Mouse (Mus musculus) heart, embryonic 15.5 days (tissue): ENCODE measurements around the gene Shbg. TPM values are rescaled to one million over a fixed set of nuclear protein-coding genes. Genes with fewer than 3 reads are reported as not detected.

Source experiments
- ATAC-seq: fragments of 200-750 bp; cut with Nextera tagmentation; replicated peaks from 2 replicates; pipeline ENCODE4 v1.8.0; 2017; ENCODE audit warnings: low read depth, moderate TSS enrichment; ENCODE audit not compliant: insufficient number of reproducible peaks, insufficient read depth, low FRiP score
- H3K27ac ChIP-seq: fragments of 300-500 bp; sonication (generic); 2 replicates; pipeline ENCODE4 v1.5.1; 2015; ENCODE audit warnings: mild to moderate bottlenecking, inconsistent platforms
- H3K27me3 ChIP-seq: fragments of 300-500 bp; sonication (generic); 2 replicates; pipeline ENCODE4 v1.6.1; 2015; ENCODE audit warnings: inconsistent platforms
- H3K36me3 ChIP-seq: fragments of 300-500 bp; sonication (generic); 2 replicates; pipeline ENCODE4 v1.6.1; 2015; ENCODE audit warnings: mild to moderate bottlenecking, inconsistent platforms
- H3K4me1 ChIP-seq: fragments of 300-500 bp; sonication (generic); replicated peaks from 2 replicates; pipeline ENCODE4 v1.6.1; 2015; ENCODE audit warnings: inconsistent platforms
- H3K4me2 ChIP-seq: fragments of 300-500 bp; sonication (generic); 2 replicates; pipeline ENCODE4 v1.6.1; 2015; ENCODE audit warnings: inconsistent platforms, mild to moderate bottlenecking, moderate library complexity
- H3K4me3 ChIP-seq: fragments of 300-500 bp; sonication (generic); 2 replicates; pipeline ENCODE4 v1.5.1; 2015; ENCODE audit warnings: mild to moderate bottlenecking, inconsistent platforms
- H3K9ac ChIP-seq: fragments of 300-500 bp; sonication (generic); 2 replicates; pipeline ENCODE4 v1.6.1; 2015; ENCODE audit warnings: mild to moderate bottlenecking, inconsistent platforms
- H3K9me3 ChIP-seq: fragments of 300-500 bp; sonication (generic); replicated peaks from 2 replicates; pipeline ENCODE4 v1.6.1; 2016; ENCODE audit warnings: inconsistent platforms
- WGBS: fragments of 180-500 bp; shearing (Covaris S2); methylation state at CpG from one replicate; pipeline ENCODE4 v1.1.7; 2015; ENCODE audit warnings: mixed read lengths; 5-methylcytosine and 5-hydroxymethylcytosine counted together
- polyA plus RNA-seq: library from polyadenylated mRNA; unstranded; fragments of >200 nt; fragmentation: Nextera tagmentation; extraction: Ambion mirVana; gene quantifications from 2 replicates; pipeline ENCODE4 v1.2.1, GENCODE M21; 2015

Shbg gene
- polyA plus RNA-seq, 1 experiment from 2014 or later, result not detected

DNA sequence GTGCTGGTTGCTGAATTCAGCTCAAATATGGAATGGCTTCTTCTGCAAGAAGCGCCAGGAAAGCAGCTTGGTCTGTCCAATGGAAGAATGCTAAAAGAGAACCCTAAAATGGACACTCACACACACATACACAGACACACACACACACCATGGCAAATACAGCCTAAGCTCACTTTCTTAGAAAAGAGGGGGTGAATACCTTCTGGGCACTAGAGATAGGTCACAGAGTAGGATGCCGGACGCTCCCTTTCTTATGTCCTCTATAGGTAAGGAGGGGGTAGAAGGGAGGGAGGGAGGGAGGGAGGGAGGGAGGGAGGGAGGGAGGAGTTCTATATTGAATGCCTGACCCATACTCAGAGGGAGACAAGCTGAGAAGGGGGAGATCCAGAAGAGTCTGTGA is 9.2 kb downstream of the Shbg start:
- WGBS, result 84% methylated on average over 3 of the region's 3 CpGs
- Histone ChIP-seq H3K4me3 (no peak overlapping the region), H3K36me3 (no peaks in the 10 kb centered on the region), H3K27me3 (no peaks in the 10 kb centered on the region), H3K4me2 (no peak overlapping the region), H3K9ac (no peak overlapping the region), H3K27ac (no peak overlapping the region), H3K4me1 (peaks cover 26% of the 10 kb centered on the region), H3K9me3 (no peaks in the 10 kb centered on the region)
- ATAC-seq, result no peak

DNA sequence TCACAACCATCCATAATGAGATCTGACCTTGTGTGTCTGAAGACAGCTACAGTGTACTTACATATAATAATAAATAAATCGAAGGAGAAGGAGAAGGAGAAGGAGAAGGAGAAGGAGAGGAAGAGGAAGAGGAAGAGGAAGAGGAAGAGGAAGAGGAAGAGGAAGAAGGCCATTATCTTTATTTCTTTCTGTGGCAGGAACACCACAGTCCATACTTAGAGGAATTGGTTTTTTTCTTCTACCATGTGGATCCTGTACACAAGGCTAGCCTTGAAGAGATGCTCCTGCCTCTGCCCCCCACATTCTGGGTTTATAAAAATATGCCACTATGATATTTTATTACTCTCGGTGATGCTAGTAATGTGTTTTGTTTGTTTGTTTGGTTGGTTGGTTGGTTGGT is 10.9 kb downstream of the Shbg start:
- peaks cover 37% of the 10 kb centered on the region for H3K4me1 ChIP-seq
- no peak overlapping the region for H3K27ac ChIP-seq
- H3K9ac ChIP-seq, result no peak overlapping the region
- H3K36me3 ChIP-seq, result no peaks in the 10 kb centered on the region
- H3K4me2 ChIP-seq, result no peak overlapping the region
- H3K9me3 ChIP-seq, result no peaks in the 10 kb centered on the region
- no peak for ATAC-seq
- 78% methylated on average over 2 of the region's 2 CpGs for WGBS
- H3K27me3 ChIP-seq, result no peaks in the 10 kb centered on the region
- H3K4me3 ChIP-seq, result no peak overlapping the region

DNA sequence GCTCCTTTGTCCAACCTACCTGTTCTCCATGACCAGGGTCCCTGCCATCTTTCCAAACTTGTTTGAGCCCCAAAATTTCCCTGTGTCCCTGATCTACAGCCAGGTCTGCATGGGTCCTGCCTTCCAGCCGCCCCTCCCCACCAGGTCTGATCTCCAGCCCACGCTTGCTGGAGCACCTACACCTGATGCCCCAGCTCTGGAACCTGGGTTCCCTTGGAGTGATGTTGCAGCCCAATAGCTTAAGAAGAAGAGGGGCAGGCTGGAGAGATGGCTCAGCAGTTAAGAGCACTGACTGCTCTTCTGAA is 11.3 kb downstream of the Shbg start:
- H3K4me1 ChIP-seq, result peaks cover 41% of the 10 kb centered on the region
- no peaks in the 10 kb centered on the region for H3K36me3 ChIP-seq
- 70% methylated on average over 2 of the region's 2 CpGs for WGBS
- H3K27ac ChIP-seq, result 0 out of 2 replicates have a peak overlapping the region, but pooled peaks have one; percentile 26
- no peaks in the 10 kb centered on the region for H3K9me3 ChIP-seq
- ATAC-seq, result no peak
- H3K9ac ChIP-seq, result peak overlapping the region; percentile 48; the same call in 1 of the 2 replicates
- peak overlapping the region; percentile 99 for H3K4me2 ChIP-seq
- peak overlapping the region; percentile 68 for H3K4me3 ChIP-seq
- no peaks in the 10 kb centered on the region for H3K27me3 ChIP-seq

DNA sequence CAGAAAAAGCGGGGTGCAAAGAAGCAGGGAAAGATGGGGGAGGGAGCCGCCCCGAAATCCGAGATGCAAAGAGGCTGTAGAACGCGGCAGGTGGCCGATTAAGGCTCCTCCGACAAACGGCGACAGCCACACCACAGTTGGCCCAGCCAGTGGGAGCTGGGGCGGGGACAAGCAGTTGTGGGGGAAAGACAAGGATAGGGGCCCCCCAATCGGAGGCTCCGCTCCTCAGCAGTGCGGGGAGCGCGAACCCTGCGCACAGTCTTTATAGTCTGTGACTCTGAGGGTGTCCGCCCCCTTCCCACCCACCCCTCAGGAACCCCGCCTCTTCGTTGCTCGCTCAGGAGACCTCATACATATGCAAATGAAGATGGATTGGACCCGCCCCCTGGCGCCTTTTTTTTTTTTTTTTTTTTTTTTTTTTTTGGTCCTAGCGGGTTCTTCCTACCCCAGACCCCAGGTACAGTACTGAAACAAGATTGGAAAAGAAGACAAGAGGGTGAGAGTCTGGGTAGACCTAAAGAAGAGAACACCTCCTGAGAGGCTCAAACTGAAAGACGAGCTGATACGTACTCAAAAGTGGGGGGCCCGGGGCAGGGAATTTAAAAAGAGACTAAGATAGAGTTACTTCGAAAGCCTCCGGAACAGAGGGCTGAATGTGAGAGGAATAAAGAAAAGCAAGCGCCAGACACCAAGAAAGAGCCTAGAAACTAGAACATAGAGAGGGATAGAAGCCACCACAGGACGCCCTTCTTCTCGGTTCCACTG is 11.8 kb downstream of the Shbg start, which contains the start of gene Atp1b2:
Atp1b2 (minus strand) TSS at position 217 of the 765 bp plus-strand sequence.
- WGBS, result 2% methylated on average over 32 of the region's 32 CpGs
- H3K9ac ChIP-seq, result peak within 1 kb of the TSS; percentile 78
- H3K4me3 ChIP-seq, result peak within 1 kb of the TSS; percentile 68
- H3K36me3 ChIP-seq, result no peaks in the 10 kb centered on the region
- peak within 1 kb of the TSS; percentile 99 for H3K4me2 ChIP-seq
- H3K27ac ChIP-seq, result peak within 1 kb of the TSS; percentile 82
- no peaks in the 10 kb centered on the region for H3K27me3 ChIP-seq
- no peaks in the 10 kb centered on the region for H3K9me3 ChIP-seq
- peaks cover 47% of the 10 kb centered on the region for H3K4me1 ChIP-seq
- peak; percentile 88 for ATAC-seq

DNA sequence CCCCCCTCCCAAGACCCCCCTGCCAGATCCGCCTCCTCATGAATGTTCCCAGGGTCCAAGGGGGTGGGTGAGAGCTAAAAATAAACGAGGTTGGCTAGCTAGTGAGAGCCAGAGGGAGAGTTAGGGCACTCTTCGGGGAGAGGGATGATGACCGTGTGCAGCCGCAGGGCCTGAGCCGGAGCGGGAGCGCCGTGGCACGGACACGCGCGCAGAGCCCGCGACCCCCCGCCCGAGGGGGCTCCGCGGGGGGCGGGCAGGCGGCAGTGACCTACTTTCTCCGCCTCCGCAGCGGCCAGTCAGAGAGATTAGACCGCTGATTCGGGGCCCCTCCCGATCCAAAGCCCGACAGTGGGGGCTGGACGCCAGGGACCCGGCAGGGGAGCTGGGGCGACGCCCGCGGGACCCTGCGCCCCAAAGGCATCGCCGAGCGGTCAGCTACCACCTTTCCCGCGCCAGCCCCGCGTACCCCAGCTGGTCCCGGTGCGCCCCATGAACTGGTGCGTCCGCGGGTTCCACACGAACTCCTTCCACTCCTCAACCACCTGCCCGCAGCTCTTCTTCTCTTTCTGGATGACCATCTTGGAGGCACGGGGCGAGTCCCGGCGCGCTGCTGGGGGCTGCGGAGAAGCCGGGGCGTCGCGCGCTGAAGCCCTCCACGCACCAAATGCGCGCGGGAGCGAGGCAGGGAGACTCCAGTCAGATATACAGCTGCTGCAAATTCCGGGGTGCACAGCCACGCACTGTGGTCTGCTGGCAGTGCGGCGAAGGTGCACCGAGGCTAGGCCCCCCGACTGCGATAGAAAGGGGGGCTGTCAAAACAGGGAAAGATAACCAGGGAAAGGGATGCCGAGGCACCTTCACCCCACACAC is 12.7 kb downstream of the Shbg start:
- peak overlapping the region; percentile 68 for H3K4me3 ChIP-seq
- peak overlapping the region; percentile 82 for H3K27ac ChIP-seq
- peak overlapping the region; percentile 99 for H3K4me2 ChIP-seq
- whole genome bisulfite sequencing, result under 1% methylated on average over 73 of the region's 73 CpGs
- H3K36me3 ChIP-seq, result no peaks in the 10 kb centered on the region
- peaks cover 55% of the 10 kb centered on the region for H3K4me1 ChIP-seq
- ATAC-seq, result peak; percentile 45; the same call in 1 of the 2 replicates
- H3K9ac ChIP-seq, result peak overlapping the region; percentile 78
- no peaks in the 10 kb centered on the region for H3K9me3 ChIP-seq
- H3K27me3 ChIP-seq, result no peaks in the 10 kb centered on the region

DNA sequence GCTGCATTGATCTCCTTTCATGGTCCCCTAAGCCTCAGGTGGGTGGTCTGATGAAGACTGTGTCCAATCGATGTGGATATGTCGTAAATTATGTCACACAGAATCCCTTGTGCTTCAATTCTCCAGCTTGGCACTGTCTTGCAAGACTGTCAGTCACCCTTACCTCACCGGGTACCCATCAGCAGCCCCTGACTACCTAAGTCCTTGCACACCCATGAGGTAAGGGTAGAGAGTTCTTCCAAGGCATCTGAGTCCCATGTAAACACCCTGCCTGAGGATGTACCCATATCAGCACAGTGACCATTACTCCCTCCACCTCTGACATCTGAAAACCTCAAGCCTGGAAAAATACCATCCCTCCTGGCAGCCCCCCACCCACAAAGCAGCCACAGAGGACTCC is 13.4 kb downstream of the Shbg start:
- H3K4me2 ChIP-seq, result peak overlapping the region; percentile 99
- WGBS, result 51% methylated on average over 3 of the region's 3 CpGs
- no peaks in the 10 kb centered on the region for H3K27me3 ChIP-seq
- ATAC-seq, result no peak
- H3K9me3 ChIP-seq, result no peaks in the 10 kb centered on the region
- H3K36me3 ChIP-seq, result no peaks in the 10 kb centered on the region
- H3K9ac ChIP-seq, result peak overlapping the region; percentile 78
- H3K27ac ChIP-seq, result peak overlapping the region; percentile 82
- peak overlapping the region; percentile 68 for H3K4me3 ChIP-seq
- H3K4me1 ChIP-seq, result peaks cover 62% of the 10 kb centered on the region

DNA sequence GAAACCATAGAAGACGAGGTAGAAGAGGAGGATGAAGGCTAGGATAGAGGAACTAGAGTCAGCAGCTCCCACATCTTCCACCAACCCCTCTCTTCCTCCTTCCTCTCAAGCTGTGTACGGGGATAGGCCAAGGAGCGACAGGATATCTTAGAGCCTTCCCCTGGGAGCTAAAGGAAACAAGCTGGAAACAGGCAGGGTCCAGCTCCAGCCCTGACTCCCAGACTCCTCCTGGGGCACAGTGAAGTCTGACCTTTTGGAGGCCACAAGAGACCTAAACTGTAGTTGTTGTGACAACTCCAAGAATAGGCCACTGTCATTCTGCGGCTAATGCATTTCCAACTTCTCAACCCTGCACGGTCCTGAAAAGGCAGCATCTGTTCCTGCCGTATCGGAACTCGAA is 14.2 kb downstream of the Shbg start:
- Histone ChIP-seq H3K4me3 (0 out of 2 replicates have a peak overlapping the region, but pooled peaks have one; percentile 68), H3K4me1 (peaks cover 65% of the 10 kb centered on the region), H3K4me2 (peak overlapping the region; percentile 99; the same call in 1 of the 2 replicates), H3K27ac (peak overlapping the region; percentile 82), H3K27me3 (no peaks in the 10 kb centered on the region), H3K9me3 (no peaks in the 10 kb centered on the region), H3K36me3 (no peaks in the 10 kb centered on the region), H3K9ac (no peak overlapping the region)
- ATAC-seq, result no peak
- WGBS, result 72% methylated on average over 8 of the region's 8 CpGs

DNA sequence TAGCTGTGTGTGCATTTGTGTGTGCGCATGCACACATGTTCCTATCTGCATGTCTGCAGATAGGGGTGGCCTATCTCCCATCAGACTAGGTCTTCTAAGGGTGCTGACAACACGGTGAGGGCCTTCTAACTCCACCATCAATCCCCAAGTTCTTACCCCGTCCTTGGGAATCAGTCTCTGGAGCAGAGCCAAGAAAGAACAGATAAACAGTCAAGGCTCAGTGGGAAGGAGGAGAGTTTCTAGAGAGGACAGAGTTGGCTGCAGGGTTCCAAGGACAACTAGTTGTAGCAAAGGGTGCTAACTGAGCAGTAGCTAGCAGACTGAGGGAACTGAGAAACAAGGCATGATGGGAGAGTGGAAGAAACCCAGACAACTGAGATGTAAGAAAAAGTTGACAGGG is 15.9 kb downstream of the Shbg start:
- Histone ChIP-seq H3K27ac (no peak overlapping the region), H3K4me1 (peaks cover 65% of the 10 kb centered on the region), H3K9me3 (no peaks in the 10 kb centered on the region), H3K9ac (no peak overlapping the region), H3K4me3 (no peak overlapping the region), H3K36me3 (no peaks in the 10 kb centered on the region), H3K4me2 (no peak overlapping the region), H3K27me3 (no peaks in the 10 kb centered on the region)
- ATAC-seq, result no peak
- 32% methylated on average over 3 of the region's 3 CpGs for WGBS

DNA sequence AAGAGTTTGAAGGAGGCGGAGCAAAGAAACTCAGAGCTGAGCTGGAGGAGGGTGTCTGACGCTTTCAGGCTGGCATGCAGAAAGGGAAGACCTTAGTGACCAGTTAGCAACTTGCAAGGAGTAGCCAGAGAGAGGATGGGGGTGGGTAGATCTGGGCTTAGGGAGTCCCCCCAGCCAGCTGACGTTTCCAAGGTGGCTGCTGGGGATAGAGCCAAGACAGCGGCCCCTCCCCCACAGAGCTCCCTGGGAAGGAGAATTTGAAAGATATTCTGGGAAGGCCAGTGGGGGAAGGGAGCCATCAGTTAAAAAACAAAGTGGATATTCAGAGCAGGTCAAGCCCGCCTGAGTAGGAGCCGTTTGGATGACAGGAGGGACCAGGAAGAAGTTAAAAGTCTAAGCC is 17.6 kb downstream of the Shbg start:
- H3K36me3 ChIP-seq, result no peaks in the 10 kb centered on the region
- H3K9ac ChIP-seq, result no peak overlapping the region
- H3K4me3 ChIP-seq, result no peak overlapping the region
- peak overlapping the region; percentile 71 for H3K27ac ChIP-seq
- WGBS, result 13% methylated on average over 6 of the region's 6 CpGs
- 0 out of 2 replicates have a peak, but pooled peaks have one; percentile 24 for ATAC-seq
- no peaks in the 10 kb centered on the region for H3K27me3 ChIP-seq
- H3K4me2 ChIP-seq, result peak overlapping the region; percentile 37
- no peaks in the 10 kb centered on the region for H3K9me3 ChIP-seq
- peaks cover 55% of the 10 kb centered on the region for H3K4me1 ChIP-seq

DNA sequence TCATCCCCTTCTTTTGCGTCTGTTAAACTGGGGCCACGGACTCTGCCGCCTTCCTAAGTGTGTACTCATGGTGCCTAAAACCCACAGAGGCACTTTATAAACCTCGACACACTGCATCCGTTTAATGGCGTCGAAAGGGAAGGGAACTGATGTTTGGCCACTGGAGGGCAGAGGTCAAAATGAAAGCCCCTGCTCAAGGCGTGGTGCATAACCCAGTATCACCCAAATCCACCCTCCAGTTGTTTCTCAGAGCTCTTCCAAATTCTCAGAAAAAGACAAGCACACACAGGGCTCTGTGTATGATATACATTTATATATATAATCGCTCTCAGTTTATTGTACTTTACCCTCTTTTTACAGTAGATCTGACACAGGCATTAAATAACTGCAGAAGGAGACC is 18.3 kb downstream of the Shbg start:
- Histone ChIP-seq H3K4me3 (no peak overlapping the region), H3K27me3 (no peaks in the 10 kb centered on the region), H3K27ac (peak overlapping the region; percentile 71), H3K4me1 (peaks cover 48% of the 10 kb centered on the region), H3K9ac (no peak overlapping the region), H3K36me3 (no peaks in the 10 kb centered on the region), H3K4me2 (no peak overlapping the region; the same call in 1 of the 2 replicates), H3K9me3 (no peaks in the 10 kb centered on the region)
- ATAC-seq, result no peak
- WGBS, result 19% methylated on average over 9 of the region's 9 CpGs

DNA sequence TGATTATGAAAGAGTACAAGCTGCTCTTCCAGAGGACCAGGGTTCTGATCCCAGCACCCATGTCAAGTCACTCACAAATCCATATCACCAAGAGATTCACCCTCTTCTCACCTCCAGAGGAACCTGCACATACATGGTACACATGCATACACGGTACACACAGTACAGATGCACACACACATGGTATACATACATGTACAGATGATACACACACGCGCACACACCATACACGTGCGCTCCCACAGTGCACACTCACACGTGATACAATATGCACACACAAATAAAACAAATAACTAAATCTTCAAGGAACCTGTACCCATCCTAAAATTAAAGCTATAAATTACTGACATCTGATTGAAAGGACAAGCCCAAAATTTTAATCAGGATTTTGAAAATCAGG is 22.9 kb downstream of the Shbg start:
- Histone ChIP-seq H3K27me3 (no peaks in the 10 kb centered on the region), H3K27ac (no peak overlapping the region), H3K4me2 (no peak overlapping the region), H3K4me1 (peaks cover 8% of the 10 kb centered on the region), H3K4me3 (no peak overlapping the region), H3K9ac (no peak overlapping the region), H3K36me3 (peaks cover 25% of the 10 kb centered on the region), H3K9me3 (no peaks in the 10 kb centered on the region)
- 95% methylated on average over 6 of the region's 6 CpGs for WGBS
- ATAC-seq, result no peak
